Mouse (Mus musculus): ENCODE results near the gene Ptov1.

DNA sequence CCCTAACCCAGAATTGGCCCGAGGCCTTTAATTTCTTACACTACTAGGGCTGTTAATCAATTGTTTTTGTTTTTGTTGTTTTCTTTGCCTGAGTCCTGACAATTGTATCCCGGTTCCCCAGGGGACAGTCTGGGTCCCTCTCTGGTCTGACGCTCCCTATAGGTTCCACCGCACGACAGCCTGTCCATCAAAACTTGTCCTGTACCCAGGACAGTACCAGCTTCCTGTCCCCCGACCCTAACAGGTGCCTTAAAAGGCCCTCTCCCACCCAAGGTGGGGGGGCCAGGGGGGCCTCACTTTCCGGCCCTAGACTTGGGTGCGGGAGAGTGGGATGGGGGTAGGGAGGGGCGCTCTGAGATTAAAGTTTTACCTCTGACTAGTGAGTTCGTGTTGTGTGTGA lies 14.6 kb downstream of the Ptov1 start:
- TF ChIP-seq POLR2A (IDR thresholded peaks at IDR 0.05; ENCODE audit: extremely low read depth, insufficient read depth, low read length) (no peak), CTCF (IDR thresholded peaks at IDR 0.05; ENCODE audit: extremely low read depth, insufficient read depth, low read length) (no peak)
